Mouse (Mus musculus) midbrain, embryonic 13.5 days (tissue): Measurements from ENCODE around the gene Hbq1a. TPM values are rescaled to one million over a fixed set of nuclear protein-coding genes. Genes with fewer than 3 reads are reported as not detected.
"Not testable (repeated sequence)": the region's sequence is repeated elsewhere in the genome, so short reads cannot be mapped to it uniquely, and the experiment has no call there.

Experiments used
- ATAC-seq: fragments of 200-750 bp; cut with Nextera tagmentation; 2 replicates; pipeline ENCODE4 v1.8.0; 2017; ENCODE audit warnings: mild to moderate bottlenecking, moderate TSS enrichment, moderate library complexity
- H3K27ac ChIP-seq: fragments of 300-500 bp; sonication (generic); 2 replicates; pipeline ENCODE4 v1.5.1; 2015; ENCODE audit warnings: inconsistent platforms, mild to moderate bottlenecking, moderate library complexity
- H3K27me3 ChIP-seq: fragments of 300-500 bp; sonication (generic); 2 replicates; pipeline ENCODE4 v1.6.1; 2015; ENCODE audit warnings: mild to moderate bottlenecking, inconsistent platforms
- H3K36me3 ChIP-seq: fragments of 300-500 bp; sonication (generic); 2 replicates; pipeline ENCODE4 v1.6.1; 2015; ENCODE audit warnings: mild to moderate bottlenecking, inconsistent platforms
- H3K4me1 ChIP-seq: fragments of 300-500 bp; sonication (generic); replicated peaks from 2 replicates; pipeline ENCODE4 v1.6.1; 2015; ENCODE audit warnings: inconsistent platforms
- H3K4me2 ChIP-seq: fragments of 300-500 bp; sonication (generic); replicated peaks from 2 replicates; pipeline ENCODE4 v1.6.1; 2015; ENCODE audit warnings: moderate library complexity, mild to moderate bottlenecking, inconsistent platforms
- H3K4me3 ChIP-seq: fragments of 300-500 bp; sonication (generic); replicated peaks from 2 replicates; pipeline ENCODE4 v1.5.1; 2015; ENCODE audit warnings: mild to moderate bottlenecking, inconsistent platforms
- H3K9ac ChIP-seq: fragments of 300-500 bp; sonication (generic); replicated peaks from 2 replicates; pipeline ENCODE4 v1.6.1; 2015; ENCODE audit warnings: mild to moderate bottlenecking, inconsistent platforms
- H3K9me3 ChIP-seq: fragments of 300-500 bp; sonication (generic); 2 replicates; pipeline ENCODE4 v1.6.1; 2016; ENCODE audit warnings: mild to moderate bottlenecking, inconsistent platforms
- WGBS: fragments of 180-500 bp; shearing (Covaris S2); methylation state at CpG from one replicate; pipeline ENCODE4 v1.1.7; 2015; 5-methylcytosine and 5-hydroxymethylcytosine counted together
- polyA plus RNA-seq: library from polyadenylated mRNA; unstranded; fragments of >200 nt; fragmentation: Nextera tagmentation; extraction: Ambion mirVana; gene quantifications from 2 replicates; pipeline ENCODE4 v1.2.1, GENCODE M21; 2015

The Hbq1a gene
- polyA plus RNA-seq, 1 experiment from 2014 or later, result 1.4 TPM

- 88% methylated on average over 5 of the region's 5 CpGs for WGBS
- Histone ChIP-seq H3K36me3 (no peaks in the 10 kb centered on the region), H3K9me3 (no peaks in the 10 kb centered on the region), H3K27ac (no peak overlapping the region), H3K4me2 (no peak overlapping the region), H3K27me3 (peaks cover 17% of the 10 kb centered on the region; the same call in 1 of the 2 replicates), H3K9ac (no peak overlapping the region), H3K4me3 (no peak overlapping the region), H3K4me1 (peaks cover 19% of the 10 kb centered on the region)
- no peak for ATAC-seq
These were observed 30.9 kb upstream of the Hbq1a start for GRCm38 (mm10) chr11:32268952-32269351.

GRCm38 (mm10) chr11:32271178-32271577, 28.7 kb upstream of the Hbq1a start:
- Histone ChIP-seq H3K4me2 (no peak overlapping the region), H3K9me3 (no peaks in the 10 kb centered on the region), H3K27ac (no peak overlapping the region), H3K4me1 (peaks cover 11% of the 10 kb centered on the region), H3K36me3 (no peaks in the 10 kb centered on the region), H3K9ac (no peak overlapping the region), H3K27me3 (peaks cover 17% of the 10 kb centered on the region; the same call in 1 of the 2 replicates), H3K4me3 (no peak overlapping the region)
- ATAC-seq, result no peak
- 54% methylated on average over 4 of the region's 4 CpGs for WGBS

GRCm38 (mm10) chr11:32276347-32276746, 23.5 kb upstream of the Hbq1a start, which contains the start of gene Hba-x:
Gene Hba-x (plus strand): TSS chr11:32276400.
- Histone ChIP-seq H3K36me3 (no peaks in the 10 kb centered on the region), H3K4me2 (no peak within 1 kb of the TSS), H3K9ac (no peak within 1 kb of the TSS), H3K4me3 (no peak within 1 kb of the TSS), H3K27ac (no peak within 1 kb of the TSS), H3K4me1 (no peaks in the 10 kb centered on the region), H3K9me3 (no peaks in the 10 kb centered on the region), H3K27me3 (peaks cover 18% of the 10 kb centered on the region; the same call in 1 of the 2 replicates)
- 82% methylated on average over 3 of the region's 3 CpGs for WGBS
- ATAC-seq, result no peak

GRCm38 (mm10) chr11:32277736-32278457, 22.0 kb upstream of the Hbq1a start:
- ATAC-seq, result no peak
- WGBS, result 75% methylated on average over 21 of the region's 21 CpGs
- H3K27me3 ChIP-seq, result peaks cover 12% of the 10 kb centered on the region; the same call in 1 of the 2 replicates

GRCm38 (mm10) chr11:32278458-32278957, 21.4 kb upstream of the Hbq1a start:
- ATAC-seq, result no peak
- no peaks in the 10 kb centered on the region for H3K9me3 ChIP-seq
- peaks cover 12% of the 10 kb centered on the region; the same call in 1 of the 2 replicates for H3K27me3 ChIP-seq
- H3K27ac ChIP-seq, result no peak overlapping the region
- H3K9ac ChIP-seq, result no peak overlapping the region
- no peak overlapping the region for H3K4me2 ChIP-seq
- no peaks in the 10 kb centered on the region for H3K36me3 ChIP-seq
- WGBS, result 86% methylated on average over 12 of the region's 12 CpGs
- H3K4me1 ChIP-seq, result no peaks in the 10 kb centered on the region
- no peak overlapping the region for H3K4me3 ChIP-seq

More at GRCm38 (mm10) chr11:32277736-32278457, 22.0 kb upstream of the Hbq1a start:
- no peaks in the 10 kb centered on the region for H3K9me3 ChIP-seq
- no peaks in the 10 kb centered on the region for H3K4me1 ChIP-seq
- no peak overlapping the region for H3K4me2 ChIP-seq
- no peak overlapping the region for H3K27ac ChIP-seq
- no peaks in the 10 kb centered on the region for H3K36me3 ChIP-seq
- no peak overlapping the region for H3K4me3 ChIP-seq
- H3K9ac ChIP-seq, result no peak overlapping the region

- Histone ChIP-seq H3K27ac (no peak overlapping the region), H3K27me3 (peaks cover 12% of the 10 kb centered on the region; the same call in 1 of the 2 replicates), H3K9me3 (no peaks in the 10 kb centered on the region), H3K4me2 (no peak overlapping the region), H3K9ac (no peak overlapping the region), H3K36me3 (no peaks in the 10 kb centered on the region), H3K4me1 (no peaks in the 10 kb centered on the region), H3K4me3 (no peak overlapping the region)
- WGBS, result 76% methylated on average over 2 of the region's 2 CpGs
- ATAC-seq, result no peak
These were observed 19.2 kb upstream of the Hbq1a start for GRCm38 (mm10) chr11:32280646-32281045.

- Histone ChIP-seq H3K4me2 (no peak overlapping the region), H3K27ac (no peak overlapping the region), H3K36me3 (no peaks in the 10 kb centered on the region), H3K4me1 (no peaks in the 10 kb centered on the region), H3K9me3 (no peaks in the 10 kb centered on the region), H3K27me3 (peaks cover 12% of the 10 kb centered on the region; the same call in 1 of the 2 replicates), H3K4me3 (no peak overlapping the region), H3K9ac (no peak overlapping the region)
- WGBS, result 51% methylated on average over 1 of the region's 1 CpGs
- ATAC-seq, result no peak
These were observed 18.3 kb upstream of the Hbq1a start for GRCm38 (mm10) chr11:32281416-32282144.

GRCm38 (mm10) chr11:32283091-32283777, 16.6 kb upstream of the Hbq1a start, which contains the start of gene Hba-a1:
Gene Hba-a1 (plus strand): TSS chr11:32283511.
- not testable (repeated sequence) for H3K4me3 ChIP-seq, ATAC-seq, H3K36me3 ChIP-seq, H3K27ac ChIP-seq, H3K9ac ChIP-seq, H3K27me3 ChIP-seq, H3K4me1 ChIP-seq, H3K4me2 ChIP-seq, H3K9me3 ChIP-seq
- WGBS, result 58% methylated on average over 1 of the region's 5 CpGs

GRCm38 (mm10) chr11:32284582-32284981, 15.3 kb upstream of the Hbq1a start:
- not testable (repeated sequence) for H3K4me3 ChIP-seq, ATAC-seq, H3K36me3 ChIP-seq, H3K27me3 ChIP-seq, H3K27ac ChIP-seq, H3K9me3 ChIP-seq, H3K4me2 ChIP-seq, H3K4me1 ChIP-seq, H3K9ac ChIP-seq
- WGBS, result 79% methylated on average over 2 of the region's 2 CpGs

- Histone ChIP-seq H3K9ac (no peak overlapping the region), H3K4me3 (no peak overlapping the region), H3K9me3 (no peaks in the 10 kb centered on the region), H3K27ac (no peak overlapping the region), H3K27me3 (peaks cover 8% of the 10 kb centered on the region; the same call in 1 of the 2 replicates), H3K4me1 (no peaks in the 10 kb centered on the region), H3K4me2 (no peak overlapping the region), H3K36me3 (no peaks in the 10 kb centered on the region)
- WGBS, result 81% methylated on average over 7 of the region's 7 CpGs
- ATAC-seq, result no peak
These were observed 14.7 kb upstream of the Hbq1a start for GRCm38 (mm10) chr11:32285031-32285775.

GRCm38 (mm10) chr11:32285887-32286286, 14.0 kb upstream of the Hbq1a start:
- H3K4me3 ChIP-seq, H3K9ac ChIP-seq, H3K36me3 ChIP-seq, H3K9me3 ChIP-seq, ATAC-seq, H3K4me1 ChIP-seq, H3K27me3 ChIP-seq, H3K4me2 ChIP-seq, H3K27ac ChIP-seq: not testable (repeated sequence)
